Mouse (Mus musculus) C3H10T1/2 (cell line): ENCODE data around the gene Defb29. TPM values are rescaled to one million over a fixed set of nuclear protein-coding genes. Genes with fewer than 3 reads are reported as not detected.

Experiments used
- polyA plus RNA-seq, 2 experiments: library from polyadenylated mRNA; unstranded; fragments of >200 nt; fragmentation: generic; extraction: Trizol; gene quantifications; one replicate each; pipeline ENCODE4 v1.2.1; 2012; ENCODE audit warnings: missing spikeins in 2 of 2

The Defb29 gene
- not detected for polyA plus RNA-seq

DNA sequence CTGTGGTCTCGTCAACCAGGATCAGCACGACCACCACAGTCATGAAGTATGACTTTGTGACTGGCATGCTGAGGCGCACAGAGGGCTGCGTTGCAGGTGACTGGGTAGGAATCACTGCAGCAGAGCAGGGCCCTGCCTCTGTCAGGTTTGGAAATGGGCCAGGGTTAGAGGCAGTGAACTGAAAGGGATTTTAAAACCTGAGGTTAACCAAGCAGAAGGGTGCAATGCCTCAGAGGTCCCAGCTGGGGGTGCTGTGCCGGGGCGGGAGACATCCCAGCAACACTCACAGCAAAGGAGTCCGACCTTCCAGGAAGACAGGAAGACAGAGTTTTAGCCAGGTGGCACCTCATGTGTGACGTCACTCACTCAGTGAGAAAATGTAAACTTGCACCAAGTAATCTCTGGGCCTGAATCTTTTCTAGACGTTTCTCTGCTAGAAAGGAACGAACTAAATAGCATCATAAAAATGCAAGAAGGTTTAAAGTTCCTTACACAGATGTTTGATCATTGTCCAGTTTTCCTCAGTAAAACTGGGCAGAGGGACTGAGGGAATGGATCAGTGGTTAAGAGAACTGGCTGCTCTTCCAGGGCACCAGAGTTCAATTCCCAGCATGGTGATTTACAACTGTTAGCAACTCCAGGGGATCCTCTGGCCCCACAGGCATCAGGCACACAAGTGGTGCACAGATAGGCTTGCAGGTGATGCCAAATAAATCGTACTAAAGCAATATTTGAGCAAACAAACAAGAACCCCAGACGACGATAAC lies at the start of gene Defb29:
Defb29 (minus strand) TSS at position 155 of the 767 bp plus-strand sequence.

GRCm38 (mm10) chr2:152580107-152580506 lies 40.2 kb upstream of the Defb29 start, which contains the start of gene Defb19:
Defb19 (minus strand) TSS chr2:152580312.

DNA sequence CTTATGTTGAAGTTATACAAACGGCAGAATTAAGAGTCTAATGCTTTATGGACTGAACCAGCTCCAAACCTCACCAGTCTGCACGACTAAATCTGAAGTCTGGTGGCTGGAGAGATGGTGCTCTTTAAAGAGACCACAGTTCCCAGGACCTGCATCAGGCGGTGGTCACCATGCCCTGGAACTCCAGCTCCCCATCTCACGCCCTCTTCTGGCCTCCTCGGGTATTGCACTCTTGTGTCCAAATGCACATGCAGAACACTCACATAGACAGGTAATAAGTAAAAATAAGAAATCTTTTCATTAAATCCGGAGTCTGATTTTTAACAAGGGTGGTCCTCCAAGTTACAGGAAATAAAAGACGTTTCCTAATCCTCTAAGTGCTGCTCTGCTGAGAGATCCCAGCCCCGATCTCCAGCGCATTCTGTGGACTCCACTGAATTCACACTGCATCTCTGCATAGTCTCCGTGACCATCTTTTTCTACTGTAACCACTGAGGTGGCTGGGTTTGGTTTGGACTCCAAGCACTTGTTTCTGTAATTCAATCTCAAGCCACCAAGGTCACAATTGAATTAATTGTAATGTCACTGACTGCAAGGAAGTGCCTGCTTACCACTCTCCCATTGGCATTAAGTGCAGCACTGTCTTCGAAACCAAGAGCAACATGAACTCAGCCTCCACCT lies 32.4 kb upstream of the Defb29 start, which contains the start of gene Defb21:
Defb21 (plus strand) TSS at position 631 of the 681 bp plus-strand sequence.

GRCm38 (mm10) chr2:152569038-152569437 lies 29.1 kb upstream of the Defb29 start, which contains the start of gene Gm17416:
Gm17416 (plus strand) TSS chr2:152569338.

GRCm38 (mm10) chr2:152517981-152518380 lies 21.9 kb downstream of the Defb29 start, which contains the start of gene Defb28:
Defb28 (plus strand) TSS chr2:152518255.

DNA sequence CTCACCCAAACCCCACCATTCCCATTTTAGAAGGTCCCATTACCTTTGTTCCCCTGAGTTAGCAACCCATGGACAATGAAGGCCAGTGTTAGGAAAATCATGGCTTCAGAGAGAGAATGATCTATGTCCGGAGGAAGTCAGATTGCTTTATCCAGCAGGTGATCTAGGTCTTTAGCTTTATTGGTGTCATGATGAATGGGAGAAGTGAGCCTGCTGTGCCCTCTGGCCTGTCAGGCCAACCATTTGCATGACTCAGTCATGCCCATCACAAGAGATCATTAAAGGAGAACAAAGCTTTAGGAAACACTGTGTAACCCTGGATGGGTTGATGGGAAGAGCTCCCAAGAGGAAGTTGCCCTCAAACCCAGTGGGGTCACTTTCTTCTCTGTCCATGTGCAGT lies 28.3 kb downstream of the Defb29 start, which contains the start of gene Defb26:
Defb26 (minus strand) TSS at position 101 of the 400 bp plus-strand sequence.

GRCm38 (mm10) chr2:152490038-152490437 lies 49.9 kb downstream of the Defb29 start, which contains the start of gene Defb22:
Defb22 (minus strand) TSS chr2:152490138.

Other genes with a start within 250 kb of the Defb29 start
- 10 to 100 TPM; 19.4 to 42.5 TPM for gene Tbc1d20, start 246.3 kb downstream of the Defb29 start, polyA plus RNA-seq
- 10 to 100 TPM; 59.3 to 79.2 TPM for gene Rbck1, start 207.4 kb downstream of the Defb29 start, polyA plus RNA-seq
- gene Trib3, start 196.1 kb downstream of the Defb29 start, polyA plus RNA-seq, result 1 to 10 TPM; 3.7 to 5.4 TPM
- gene Nrsn2, start 163.5 kb downstream of the Defb29 start, polyA plus RNA-seq, result not detected
- 1 to 10 TPM; 6.7 to 9.7 TPM for gene Sox12, start 142.0 kb downstream of the Defb29 start, polyA plus RNA-seq
- gene Zcchc3, start 125.1 kb downstream of the Defb29 start, polyA plus RNA-seq, result under 1 TPM; 0.26 to 0.84 TPM
- gene 6820408C15Rik, start 124.5 kb downstream of the Defb29 start, polyA plus RNA-seq, result not detected
- not detected for gene Defb23, start 75.5 kb downstream of the Defb29 start, polyA plus RNA-seq
- gene Defb20, start 63.0 kb downstream of the Defb29 start, polyA plus RNA-seq, result not detected
- not detected for gene Defb22, start 50.0 kb downstream of the Defb29 start, polyA plus RNA-seq
- not detected for gene Defb26, start 28.4 kb downstream of the Defb29 start, polyA plus RNA-seq
- not detected for gene Defb28, start 21.8 kb downstream of the Defb29 start, polyA plus RNA-seq
- gene Gm17416, start 29.2 kb upstream of the Defb29 start, polyA plus RNA-seq, result not detected
- gene Defb21, start 32.6 kb upstream of the Defb29 start, polyA plus RNA-seq, result not detected
- gene Defb19, start 40.2 kb upstream of the Defb29 start, polyA plus RNA-seq, result not detected
- not detected for gene Defb45, start 59.3 kb upstream of the Defb29 start, polyA plus RNA-seq
- gene Defb36, start 64.2 kb upstream of the Defb29 start, polyA plus RNA-seq, result not detected
- gene Defb25, start 83.0 kb upstream of the Defb29 start, polyA plus RNA-seq, result under 1 TPM in 1 of 2 experiments, not detected in 1; 0.22 TPM
- under 1 TPM in 1 of 2 experiments, not detected in 1; 0.05 TPM for gene Rem1, start 86.9 kb upstream of the Defb29 start, polyA plus RNA-seq
- gene H13, start 129.4 kb upstream of the Defb29 start, polyA plus RNA-seq, result 100 to 1,000 TPM; 127 to 134 TPM
- 10 to 100 TPM in 1 of 2 experiments, 1 to 10 TPM in 1; 6.8 to 12.6 TPM for gene Mcts2, start 146.9 kb upstream of the Defb29 start, polyA plus RNA-seq
- gene Id1, start 196.2 kb upstream of the Defb29 start, polyA plus RNA-seq, result 100 to 1,000 TPM in 1 of 2 experiments, 10 to 100 TPM in 1; 99.1 to 172 TPM
- gene Cox4i2, start 214.1 kb upstream of the Defb29 start, polyA plus RNA-seq, result 1 to 10 TPM in 1 of 2 experiments, under 1 TPM in 1; 0.66 to 1.0 TPM